Mouse (Mus musculus): Measurements from ENCODE around the gene Mypn. TPM values are rescaled to one million over a fixed set of nuclear protein-coding genes. Genes with fewer than 3 reads are reported as not detected.
A peak's percentile ranks its signal among the peaks of the same experiment; 100 is the strongest.

Mypn gene
- polyA plus RNA-seq, 1 experiment from 2014 or later: 0.10 TPM

DNA sequence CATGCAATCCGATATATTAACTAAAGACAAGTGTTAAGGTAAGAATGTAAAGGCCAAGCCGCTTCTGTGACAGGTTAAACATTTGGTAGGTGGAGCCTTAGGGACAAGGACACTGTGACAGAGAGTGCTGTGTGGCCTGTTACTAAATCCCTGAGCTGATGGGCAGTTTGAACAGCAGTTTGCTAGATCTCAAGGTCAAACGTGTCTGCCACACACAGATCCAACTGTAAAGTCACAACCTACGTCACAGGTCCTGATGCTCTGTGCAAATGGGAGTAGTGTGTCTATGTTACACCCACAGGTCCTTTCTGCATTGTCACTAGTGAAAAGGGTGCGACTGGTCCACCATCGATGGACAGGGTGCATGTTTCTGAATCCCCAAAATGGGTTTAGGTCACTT, 71.4 kb downstream of the Mypn start:
- DNase-seq (ENCODE audit: low spot score) (no peak), ATAC-seq (no peak)
- H3K27ac ChIP-seq (ENCODE audit: low read depth, low read length): no peak overlapping the region
- WGBS: 87% methylated on average over 6 of the region's 6 CpGs
- H3K36me3 ChIP-seq (ENCODE audit: control insufficient read depth, insufficient read depth, low read length): no peaks in the 10 kb centered on the region
- no peak overlapping the region for H3K4me2 ChIP-seq (ENCODE audit: low read length)
- H3K4me1 ChIP-seq (ENCODE audit: control insufficient read depth, insufficient read depth, low read length): no peaks in the 10 kb centered on the region
- no peak overlapping the region for H3K9ac ChIP-seq (ENCODE audit: low read length)
- no peaks in the 10 kb centered on the region for H3K27me3 ChIP-seq (replicated peaks; ENCODE audit: control insufficient read depth, insufficient read depth, low read length)
- no peak overlapping the region for H3K4me3 ChIP-seq (ENCODE audit: low read depth, low read length)
- H3K9me3 ChIP-seq (replicated peaks; ENCODE audit: control insufficient read depth, low read length): no peaks in the 10 kb centered on the region

GRCm38 (mm10) chr10:63130500-63130899, 73.3 kb downstream of the Mypn start:
- no peak for ATAC-seq
- 73% methylated on average over 7 of the region's 7 CpGs for WGBS
- Histone ChIP-seq H3K9ac (ENCODE audit: low read length) (no peak overlapping the region), H3K9me3 (replicated peaks; ENCODE audit: control insufficient read depth, low read length) (no peaks in the 10 kb centered on the region), H3K4me2 (ENCODE audit: low read length) (no peak overlapping the region), H3K36me3 (ENCODE audit: control insufficient read depth, insufficient read depth, low read length) (no peaks in the 10 kb centered on the region), H3K4me3 (ENCODE audit: low read depth, low read length) (no peak overlapping the region), H3K27me3 (replicated peaks; ENCODE audit: control insufficient read depth, insufficient read depth, low read length) (no peaks in the 10 kb centered on the region), H3K4me1 (ENCODE audit: control insufficient read depth, insufficient read depth, low read length) (no peaks in the 10 kb centered on the region), H3K27ac (ENCODE audit: low read depth, low read length) (no peak overlapping the region)
- no peak for DNase-seq (ENCODE audit: low spot score)

GRCm38 (mm10) chr10:63128256-63128655, 75.5 kb downstream of the Mypn start:
- H3K4me2 ChIP-seq (ENCODE audit: low read length): no peak overlapping the region
- ATAC-seq: no peak
- WGBS: 62% methylated on average over 7 of the region's 7 CpGs

GRCm38 (mm10) chr10:63127156-63127555, 76.6 kb downstream of the Mypn start:
- H3K4me1 ChIP-seq (ENCODE audit: control insufficient read depth, insufficient read depth, low read length): no peaks in the 10 kb centered on the region
- no peak overlapping the region for H3K4me3 ChIP-seq (ENCODE audit: low read depth, low read length)
- WGBS: 92% methylated on average over 6 of the region's 6 CpGs
- H3K36me3 ChIP-seq (ENCODE audit: control insufficient read depth, insufficient read depth, low read length): no peaks in the 10 kb centered on the region
- H3K4me2 ChIP-seq (ENCODE audit: low read length): no peak overlapping the region
- H3K27ac ChIP-seq (ENCODE audit: low read depth, low read length): no peak overlapping the region
- H3K9me3 ChIP-seq (replicated peaks; ENCODE audit: control insufficient read depth, low read length): no peaks in the 10 kb centered on the region
- DNase-seq (ENCODE audit: low spot score) (no peak), ATAC-seq (no peak)
- no peaks in the 10 kb centered on the region for H3K27me3 ChIP-seq (replicated peaks; ENCODE audit: control insufficient read depth, insufficient read depth, low read length)
- H3K9ac ChIP-seq (ENCODE audit: low read length): no peak overlapping the region

More at GRCm38 (mm10) chr10:63128256-63128655, 75.5 kb downstream of the Mypn start:
- Histone ChIP-seq H3K27ac (ENCODE audit: low read depth, low read length) (no peak overlapping the region), H3K9ac (ENCODE audit: low read length) (no peak overlapping the region), H3K27me3 (replicated peaks; ENCODE audit: control insufficient read depth, insufficient read depth, low read length) (no peaks in the 10 kb centered on the region), H3K4me3 (ENCODE audit: low read depth, low read length) (no peak overlapping the region), H3K9me3 (replicated peaks; ENCODE audit: control insufficient read depth, low read length) (no peaks in the 10 kb centered on the region), H3K36me3 (ENCODE audit: control insufficient read depth, insufficient read depth, low read length) (no peaks in the 10 kb centered on the region), H3K4me1 (ENCODE audit: control insufficient read depth, insufficient read depth, low read length) (no peaks in the 10 kb centered on the region)
- peak; percentile 8 for DNase-seq (ENCODE audit: low spot score)

- Histone ChIP-seq H3K27ac (ENCODE audit: low read depth, low read length) (no peak overlapping the region), H3K4me2 (ENCODE audit: low read length) (no peak overlapping the region), H3K4me1 (ENCODE audit: control insufficient read depth, insufficient read depth, low read length) (no peaks in the 10 kb centered on the region), H3K9me3 (replicated peaks; ENCODE audit: control insufficient read depth, low read length) (no peaks in the 10 kb centered on the region), H3K9ac (ENCODE audit: low read length) (no peak overlapping the region), H3K27me3 (replicated peaks; ENCODE audit: control insufficient read depth, insufficient read depth, low read length) (no peaks in the 10 kb centered on the region), H3K4me3 (ENCODE audit: low read depth, low read length) (no peak overlapping the region), H3K36me3 (ENCODE audit: control insufficient read depth, insufficient read depth, low read length) (no peaks in the 10 kb centered on the region)
- 85% methylated on average over 4 of the region's 4 CpGs for WGBS
- DNase-seq (ENCODE audit: low spot score): no peak
- no peak for ATAC-seq
These were observed 77.6 kb downstream of the Mypn start for GRCm38 (mm10) chr10:63126116-63126515.

GRCm38 (mm10) chr10:63125343-63125742, 78.4 kb downstream of the Mypn start:
- Histone ChIP-seq H3K36me3 (ENCODE audit: control insufficient read depth, insufficient read depth, low read length) (no peaks in the 10 kb centered on the region), H3K9ac (ENCODE audit: low read length) (no peak overlapping the region), H3K27me3 (replicated peaks; ENCODE audit: control insufficient read depth, insufficient read depth, low read length) (no peaks in the 10 kb centered on the region), H3K27ac (ENCODE audit: low read depth, low read length) (no peak overlapping the region), H3K4me3 (ENCODE audit: low read depth, low read length) (no peak overlapping the region), H3K4me2 (ENCODE audit: low read length) (no peak overlapping the region), H3K9me3 (replicated peaks; ENCODE audit: control insufficient read depth, low read length) (no peaks in the 10 kb centered on the region), H3K4me1 (ENCODE audit: control insufficient read depth, insufficient read depth, low read length) (no peaks in the 10 kb centered on the region)
- ATAC-seq (no peak), DNase-seq (ENCODE audit: low spot score) (peak; percentile 10)
- 30% methylated on average over 11 of the region's 11 CpGs for WGBS

- Histone ChIP-seq H3K4me2 (ENCODE audit: low read length) (no peak overlapping the region), H3K4me1 (ENCODE audit: control insufficient read depth, insufficient read depth, low read length) (no peaks in the 10 kb centered on the region), H3K4me3 (ENCODE audit: low read depth, low read length) (no peak overlapping the region), H3K9me3 (replicated peaks; ENCODE audit: control insufficient read depth, low read length) (no peaks in the 10 kb centered on the region), H3K9ac (ENCODE audit: low read length) (no peak overlapping the region), H3K27me3 (replicated peaks; ENCODE audit: control insufficient read depth, insufficient read depth, low read length) (no peaks in the 10 kb centered on the region), H3K27ac (ENCODE audit: low read depth, low read length) (no peak overlapping the region), H3K36me3 (ENCODE audit: control insufficient read depth, insufficient read depth, low read length) (no peaks in the 10 kb centered on the region)
- WGBS: 89% methylated on average over 10 of the region's 10 CpGs
- ATAC-seq (no peak), DNase-seq (ENCODE audit: low spot score) (no peak)
These were observed 79.7 kb downstream of the Mypn start for GRCm38 (mm10) chr10:63124016-63124415.

DNA sequence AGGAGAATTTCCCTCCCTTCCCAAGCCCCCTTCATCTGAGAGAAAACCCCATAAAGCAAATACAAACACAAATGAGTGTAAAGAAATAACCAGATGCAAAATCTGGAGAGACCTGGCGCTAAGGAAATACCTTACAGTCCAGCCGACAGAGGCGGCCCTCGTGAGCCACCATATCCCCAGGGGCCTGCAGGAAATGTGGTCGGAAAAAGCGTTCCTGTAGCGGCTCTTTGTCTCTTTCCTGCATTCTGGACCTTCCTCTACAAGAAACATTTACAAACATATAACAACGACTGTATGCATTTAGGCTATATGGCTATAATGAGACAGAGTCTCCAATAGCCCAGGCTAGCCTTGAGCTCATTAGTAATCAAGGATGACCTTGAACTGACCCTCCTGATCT, 80.6 kb downstream of the Mypn start:
- Histone ChIP-seq H3K27ac (ENCODE audit: low read depth, low read length) (no peak overlapping the region), H3K9me3 (replicated peaks; ENCODE audit: control insufficient read depth, low read length) (no peaks in the 10 kb centered on the region), H3K4me3 (ENCODE audit: low read depth, low read length) (no peak overlapping the region), H3K27me3 (replicated peaks; ENCODE audit: control insufficient read depth, insufficient read depth, low read length) (no peaks in the 10 kb centered on the region), H3K36me3 (ENCODE audit: control insufficient read depth, insufficient read depth, low read length) (no peaks in the 10 kb centered on the region), H3K9ac (ENCODE audit: low read length) (no peak overlapping the region), H3K4me1 (ENCODE audit: control insufficient read depth, insufficient read depth, low read length) (no peaks in the 10 kb centered on the region), H3K4me2 (ENCODE audit: low read length) (no peak overlapping the region)
- ATAC-seq: no peak
- 92% methylated on average over 8 of the region's 8 CpGs for WGBS
- DNase-seq (ENCODE audit: low spot score): no peak

GRCm38 (mm10) chr10:63122516-63122915, 81.2 kb downstream of the Mypn start:
- no peaks in the 10 kb centered on the region for H3K27me3 ChIP-seq (replicated peaks; ENCODE audit: control insufficient read depth, insufficient read depth, low read length)
- H3K27ac ChIP-seq (ENCODE audit: low read depth, low read length): no peak overlapping the region
- no peaks in the 10 kb centered on the region for H3K9me3 ChIP-seq (replicated peaks; ENCODE audit: control insufficient read depth, low read length)
- no peak overlapping the region for H3K4me3 ChIP-seq (ENCODE audit: low read depth, low read length)
- H3K4me1 ChIP-seq (ENCODE audit: control insufficient read depth, insufficient read depth, low read length): no peaks in the 10 kb centered on the region
- no peak overlapping the region for H3K4me2 ChIP-seq (ENCODE audit: low read length)
- 36% methylated on average over 8 of the region's 8 CpGs for WGBS
- ATAC-seq (peak; percentile 77), DNase-seq (ENCODE audit: low spot score) (peak; percentile 73)
- no peak overlapping the region for H3K9ac ChIP-seq (ENCODE audit: low read length)
- H3K36me3 ChIP-seq (ENCODE audit: control insufficient read depth, insufficient read depth, low read length): no peaks in the 10 kb centered on the region

All from forebrain, embryonic 14.5 days (tissue).